Mouse (Mus musculus) T-helper 1 cell (primary cell): Measurements from ENCODE around the gene Crtc1.

Experiments
- in situ Hi-C: fragments of 300-600 bp; cut with MboI, MseI; formaldehyde crosslinking; loops from one replicate; pipeline ENCODE4 v1.15.1; 2025; ENCODE audit warnings: high pct_unique_total_duplicates

The Crtc1 gene

DNA sequence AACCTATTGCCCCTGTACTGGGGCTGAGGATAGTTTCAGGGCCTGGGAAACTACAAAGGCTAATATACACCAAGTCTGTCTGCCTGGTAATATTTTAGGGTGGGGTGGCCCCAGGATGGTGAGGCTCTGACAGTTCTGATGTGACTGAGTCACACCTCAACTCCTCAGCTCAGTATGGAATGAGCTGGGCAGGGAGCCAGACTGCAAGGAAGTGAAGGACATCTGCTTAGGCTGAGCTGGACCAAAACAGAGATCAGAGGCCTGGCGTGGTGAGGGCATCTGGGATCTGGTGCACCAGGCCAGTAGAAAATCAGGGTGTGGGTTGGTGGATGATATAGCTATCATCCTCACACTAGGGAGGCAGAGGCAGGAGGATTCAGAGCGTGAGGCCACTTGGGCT is 49.7 kb downstream of the Crtc1 start:
- in situ Hi-C loops = no loop called here

DNA sequence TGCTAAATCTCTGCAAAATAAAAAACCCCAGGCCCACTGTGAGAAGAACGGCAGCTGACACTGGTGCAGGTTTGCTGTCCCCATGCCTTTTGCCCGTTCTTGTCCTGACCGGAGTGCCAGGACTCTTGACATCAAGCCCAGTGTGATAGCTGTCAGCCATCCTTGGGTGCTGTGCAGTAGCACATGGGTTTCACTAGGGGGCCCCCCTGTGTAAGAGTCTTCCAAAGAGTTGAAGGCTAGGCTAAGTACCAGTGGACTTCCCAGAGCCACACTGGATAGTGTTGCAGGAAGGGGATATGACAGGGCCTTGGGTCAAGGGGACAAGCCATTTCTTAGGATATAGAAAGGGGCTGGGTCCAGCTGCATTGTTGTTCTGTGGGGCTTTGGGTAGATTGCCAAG is 56.1 kb downstream of the Crtc1 start:
- in situ Hi-C loops = no loop called here

DNA sequence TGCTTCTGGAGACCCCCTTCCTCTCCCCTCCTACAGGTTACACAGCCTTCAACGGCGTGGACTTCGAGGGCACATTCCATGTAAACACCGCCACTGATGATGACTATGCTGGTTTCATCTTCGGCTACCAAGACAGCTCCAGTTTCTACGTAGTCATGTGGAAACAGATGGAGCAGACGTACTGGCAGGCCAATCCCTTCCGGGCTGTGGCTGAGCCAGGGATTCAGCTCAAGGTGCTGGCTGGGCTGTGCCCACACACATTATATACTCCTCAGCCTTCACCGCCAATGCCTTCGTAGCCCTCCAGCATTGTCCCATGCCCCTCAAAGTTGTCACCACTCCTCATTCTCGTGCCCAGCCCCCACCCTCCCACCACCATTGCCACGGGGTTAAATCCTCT is 59.3 kb downstream of the Crtc1 start:
- in situ Hi-C loops = no loop called here

DNA sequence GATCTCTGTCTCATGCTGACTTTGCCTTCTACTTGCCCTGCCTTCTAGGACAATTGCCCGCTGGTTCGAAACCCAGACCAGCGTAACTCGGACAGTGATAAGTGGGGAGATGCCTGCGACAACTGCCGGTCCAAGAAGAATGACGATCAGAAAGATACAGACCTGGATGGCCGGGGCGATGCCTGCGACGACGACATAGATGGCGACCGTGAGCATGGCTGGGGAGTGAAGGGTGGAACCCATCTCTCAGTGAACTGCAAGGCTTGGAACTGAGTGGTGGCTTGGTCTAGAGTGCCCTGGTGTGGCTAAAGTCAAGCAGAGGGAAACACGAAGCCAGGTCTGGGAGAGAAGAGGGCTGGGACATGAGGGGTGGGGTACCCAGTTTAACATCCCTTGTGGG is 62.3 kb downstream of the Crtc1 start:
- in situ Hi-C loops = no loop called here

DNA sequence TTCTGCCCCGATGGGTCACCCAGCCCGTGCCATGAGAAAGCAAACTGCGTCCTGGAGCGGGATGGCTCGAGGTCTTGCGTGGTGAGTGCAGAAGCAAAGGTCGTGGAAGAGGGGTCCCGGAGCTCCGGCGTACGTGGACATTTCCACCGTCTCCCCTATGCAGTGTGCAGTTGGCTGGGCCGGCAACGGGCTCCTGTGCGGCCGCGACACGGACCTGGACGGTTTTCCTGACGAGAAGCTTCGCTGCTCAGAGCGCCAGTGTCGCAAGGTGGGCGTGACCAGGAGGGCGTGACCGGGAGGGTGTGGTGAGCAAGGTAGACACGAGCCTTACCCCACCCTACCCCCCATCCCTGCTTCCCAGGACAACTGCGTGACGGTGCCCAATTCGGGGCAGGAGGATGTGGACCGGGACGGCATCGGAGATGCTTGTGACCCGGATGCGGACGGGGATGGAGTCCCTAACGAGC is 63.1 kb downstream of the Crtc1 start:
- in situ Hi-C loops = no loop called here

DNA sequence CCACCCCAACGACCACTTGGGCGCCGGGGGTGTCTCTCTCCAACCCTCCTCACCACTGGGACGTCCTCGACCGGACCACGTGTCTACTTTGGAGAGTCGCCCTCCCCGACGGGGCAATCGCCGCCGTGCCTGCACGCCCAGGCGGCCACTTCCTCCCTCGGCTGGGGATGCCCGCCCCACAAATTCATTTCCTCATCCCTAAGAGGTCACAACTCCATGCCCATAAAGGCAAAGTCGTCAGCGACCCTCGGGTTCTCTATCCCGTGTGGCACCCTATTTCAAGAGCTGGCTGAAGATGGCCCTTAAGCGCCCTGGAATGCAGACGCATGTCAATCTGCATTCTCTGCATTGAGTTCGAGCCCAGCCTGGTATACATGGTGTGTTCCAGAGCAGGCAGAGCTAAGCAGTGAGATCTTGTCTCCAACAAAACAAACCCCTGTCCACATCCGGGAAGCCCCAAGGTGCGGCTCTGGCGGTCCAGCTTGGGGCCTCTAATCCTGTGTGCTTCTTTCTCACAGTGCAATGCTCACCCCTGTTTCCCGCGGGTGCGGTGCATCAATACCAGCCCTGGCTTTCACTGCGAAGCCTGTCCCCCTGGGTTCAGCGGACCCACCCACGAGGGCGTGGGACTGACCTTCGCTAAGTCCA is 64.0 kb downstream of the Crtc1 start:
- in situ Hi-C loops = no loop called here

DNA sequence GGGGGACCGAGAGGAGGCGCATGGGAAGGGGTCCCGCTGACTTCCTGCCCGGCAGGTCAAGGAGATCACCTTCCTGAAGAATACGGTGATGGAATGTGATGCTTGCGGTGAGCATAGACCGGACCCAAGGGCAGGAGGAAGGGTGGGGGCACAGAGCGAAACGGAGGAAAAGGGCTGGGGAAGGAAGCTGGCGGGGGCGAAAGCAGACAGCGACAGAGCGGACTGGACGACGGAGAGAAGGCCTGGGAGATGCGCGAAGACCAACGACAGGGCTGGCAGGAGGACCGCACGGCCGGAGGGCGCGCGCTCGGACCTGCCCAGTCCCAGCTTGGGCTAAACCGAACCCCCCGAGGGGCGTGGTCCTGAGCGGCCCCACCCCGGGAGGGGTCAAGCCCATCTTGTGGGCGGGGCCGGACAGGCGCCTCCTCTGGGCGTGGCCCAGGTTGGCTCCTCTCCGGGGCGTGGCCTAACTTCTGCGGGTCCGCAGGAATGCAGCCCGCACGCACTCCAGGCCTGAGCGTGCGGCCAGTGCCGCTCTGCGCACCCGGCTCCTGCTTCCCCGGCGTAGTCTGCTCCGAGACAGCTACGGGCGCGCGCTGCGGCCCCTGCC is 65.0 kb downstream of the Crtc1 start:
- in situ Hi-C loops = no loop called here

DNA sequence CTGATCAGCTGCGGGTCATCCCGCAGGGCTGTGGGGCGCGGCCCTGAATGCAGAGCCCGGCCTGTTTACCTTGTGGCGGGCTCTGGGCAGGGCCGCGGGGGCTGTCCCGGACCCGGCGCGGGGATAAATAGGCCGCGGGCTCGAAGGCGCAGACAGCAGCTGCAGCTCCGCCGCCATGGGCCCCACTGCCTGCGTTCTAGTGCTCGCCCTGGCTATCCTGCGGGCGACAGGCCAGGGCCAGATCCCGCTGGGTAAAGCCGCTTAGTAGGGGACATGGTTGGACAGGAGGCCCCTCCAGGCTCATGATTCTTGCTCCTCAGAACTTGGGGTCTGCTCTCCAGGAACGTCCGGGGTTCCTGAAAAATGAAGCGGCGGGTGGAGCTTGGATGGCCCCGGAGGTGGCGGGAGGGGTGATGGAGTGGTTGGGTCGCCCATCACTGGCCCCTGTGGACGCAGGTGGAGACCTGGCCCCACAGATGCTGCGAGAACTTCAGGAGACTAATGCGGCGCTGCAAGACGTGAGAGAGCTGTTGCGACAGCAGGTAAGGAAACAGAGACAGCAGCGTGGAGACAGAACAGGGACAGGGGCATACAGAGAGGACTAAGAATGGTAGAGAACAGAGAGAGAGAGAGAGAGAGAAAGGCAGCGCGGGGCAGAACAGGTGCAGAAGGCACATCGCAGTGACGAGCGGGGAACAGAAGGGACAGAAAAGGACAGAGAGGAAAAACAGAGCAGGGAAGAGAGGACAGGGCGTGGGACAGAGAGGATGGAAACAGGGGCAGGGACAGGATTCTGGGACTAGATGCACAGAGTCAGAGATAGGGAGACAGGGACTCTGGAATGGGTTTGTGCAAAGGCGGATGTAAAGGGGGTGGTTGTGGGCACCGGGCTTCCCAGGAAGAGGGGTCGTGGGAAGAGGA is 65.7 kb downstream of the Crtc1 start, which contains the start of gene Comp:
Gene Comp, plus strand, starts transcription at position 162 of the 921 bp plus-strand sequence.
- in situ Hi-C loops = no loop called here

DNA sequence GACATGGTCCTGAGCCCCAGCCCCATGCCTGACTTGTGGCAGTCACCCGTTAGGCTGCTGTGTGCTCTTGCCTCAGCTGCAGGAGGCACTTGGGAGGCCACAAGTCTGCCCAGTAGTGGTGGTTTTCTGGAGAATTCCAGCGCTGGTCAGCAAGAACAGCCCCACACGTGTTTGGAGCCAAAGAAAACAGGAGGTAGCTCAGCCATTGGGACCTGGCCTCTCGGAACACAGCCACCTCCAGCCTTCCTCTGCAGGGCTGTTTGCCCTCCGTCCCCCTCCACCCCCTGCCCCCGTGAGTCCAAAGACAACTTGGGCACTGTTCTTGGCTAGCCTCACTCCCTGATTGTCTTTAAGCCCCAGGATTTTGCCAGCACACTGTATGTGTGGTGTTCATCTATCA is 67.4 kb downstream of the Crtc1 start:
- in situ Hi-C loops = no loop called here

DNA sequence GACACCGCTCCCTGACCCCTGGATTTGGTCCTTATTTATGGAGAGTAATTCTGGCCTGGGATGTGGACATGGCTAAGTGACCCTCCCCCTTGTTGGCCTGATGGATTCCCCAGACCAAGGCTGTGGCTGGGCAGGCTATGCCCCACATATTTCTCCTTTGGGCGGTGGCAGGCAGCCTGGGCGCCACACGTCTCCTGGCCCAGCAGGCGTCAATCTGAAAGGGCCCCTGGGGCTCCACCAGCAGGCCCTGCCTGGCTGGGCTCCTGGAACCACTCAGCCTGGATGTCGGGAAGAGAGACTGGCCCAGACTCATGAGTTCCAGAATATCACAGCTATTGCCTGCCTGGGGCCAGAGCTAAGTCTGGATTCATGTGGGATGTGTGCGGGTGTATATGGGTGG is 68.9 kb downstream of the Crtc1 start:
- in situ Hi-C loops = no loop called here

DNA sequence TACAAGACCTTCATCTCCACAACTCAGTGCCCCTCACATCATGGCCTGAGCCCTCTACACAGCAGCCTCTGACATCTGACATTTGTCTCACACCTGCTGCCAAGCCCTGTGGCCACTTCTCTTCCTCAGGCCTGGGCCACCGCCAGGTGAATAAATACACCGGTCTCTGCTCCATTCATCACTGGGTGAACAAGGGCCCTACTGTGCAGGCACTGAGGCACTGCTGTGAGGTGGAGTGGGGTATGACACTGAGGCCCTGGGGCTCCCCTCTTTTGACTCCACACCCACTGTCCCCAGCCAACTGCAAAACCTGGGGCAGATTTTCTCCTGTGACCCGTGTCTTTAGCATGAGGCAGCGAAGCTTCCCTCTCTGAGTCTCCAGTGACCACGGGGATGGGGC is 72.8 kb downstream of the Crtc1 start:
- in situ Hi-C loops = no loop called here

DNA sequence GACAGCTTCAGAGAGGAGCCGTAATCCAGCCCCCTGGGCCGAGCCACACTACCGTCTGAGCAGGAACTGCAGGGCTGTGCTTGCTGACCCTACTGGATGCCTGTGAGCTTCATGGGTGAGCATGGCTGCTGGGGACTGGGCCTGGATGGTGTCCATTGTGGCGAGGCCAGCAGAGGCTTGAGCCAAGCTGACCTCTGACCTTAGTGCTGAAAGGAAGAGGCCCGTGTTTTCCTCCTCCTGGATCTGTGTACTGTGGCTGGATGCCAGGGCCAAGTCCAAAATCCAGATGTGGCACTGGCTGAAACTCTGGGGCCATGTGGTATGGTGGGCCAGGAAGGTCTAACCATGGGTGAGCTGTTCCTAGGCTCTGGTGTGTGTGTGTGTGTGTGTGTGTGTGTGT is 75.3 kb downstream of the Crtc1 start:
- in situ Hi-C loops = no loop called here

DNA sequence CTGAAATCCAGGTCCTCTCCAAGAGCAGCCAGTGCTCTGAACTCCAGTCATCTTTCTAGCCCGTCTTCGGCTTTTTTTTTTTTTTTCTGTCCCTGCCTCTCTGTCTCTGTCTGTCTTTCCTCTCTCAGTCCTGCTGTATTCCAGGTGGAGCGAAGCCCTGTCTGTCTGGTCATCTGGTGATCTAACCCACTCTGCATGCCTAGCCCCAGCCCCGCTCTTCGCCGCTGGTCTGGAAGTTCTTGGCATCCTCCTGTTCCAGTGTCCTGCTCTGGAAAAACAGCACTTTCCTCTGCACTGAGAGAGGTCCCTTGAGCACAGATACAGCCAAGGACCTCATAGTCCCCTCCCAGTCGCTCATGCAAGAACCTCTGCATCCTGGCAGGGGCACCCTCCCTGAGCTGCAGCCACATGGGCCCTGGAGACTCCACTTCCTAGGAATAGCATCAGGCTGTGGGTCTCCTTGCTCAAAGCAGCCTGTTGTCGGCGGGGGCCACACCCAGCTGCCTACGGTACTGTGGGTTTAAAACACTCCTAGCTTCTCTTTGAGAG is 77.8 kb downstream of the Crtc1 start:
- in situ Hi-C loops = no loop called here

DNA sequence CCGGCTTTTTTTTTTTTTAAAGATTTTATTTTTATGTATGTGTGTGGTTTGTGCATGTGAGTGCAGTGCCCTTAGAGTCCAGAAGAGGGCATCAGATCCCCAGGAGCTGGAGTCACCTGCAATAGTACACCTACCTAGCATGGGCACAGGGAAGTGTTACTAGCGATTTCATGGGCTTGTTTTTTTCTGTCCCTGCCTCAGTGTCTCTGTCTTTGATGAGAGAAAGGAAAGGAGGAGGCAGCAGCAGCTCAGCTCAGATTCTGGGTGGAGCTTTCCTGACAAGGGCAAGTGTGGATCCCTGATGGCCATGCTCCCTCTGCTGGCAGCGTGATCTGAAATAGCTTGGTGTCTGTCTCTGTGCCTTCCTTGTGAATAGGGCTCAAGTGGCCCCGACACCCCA is 78.6 kb downstream of the Crtc1 start:
- in situ Hi-C loops = no loop called here

DNA sequence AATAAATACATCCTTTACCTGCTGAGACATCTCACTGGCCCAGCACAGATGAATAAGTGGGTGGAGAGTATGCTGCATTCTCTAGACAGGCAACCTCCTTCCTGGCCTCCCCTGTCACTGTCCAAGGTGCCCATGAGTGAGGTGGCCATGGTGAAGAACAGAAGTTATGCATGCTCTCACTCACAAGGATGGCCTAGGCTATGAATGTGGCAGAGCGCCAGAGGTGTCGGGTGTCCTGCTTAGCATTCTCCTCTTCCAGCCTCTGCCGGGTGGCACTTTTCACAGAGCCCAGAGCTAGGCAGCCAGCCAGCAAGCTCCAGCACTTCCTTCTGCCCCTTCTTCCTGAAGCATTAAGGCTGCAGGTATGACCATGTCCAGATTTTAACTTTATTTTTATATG is 80.0 kb downstream of the Crtc1 start:
- in situ Hi-C loops = no loop called here

DNA sequence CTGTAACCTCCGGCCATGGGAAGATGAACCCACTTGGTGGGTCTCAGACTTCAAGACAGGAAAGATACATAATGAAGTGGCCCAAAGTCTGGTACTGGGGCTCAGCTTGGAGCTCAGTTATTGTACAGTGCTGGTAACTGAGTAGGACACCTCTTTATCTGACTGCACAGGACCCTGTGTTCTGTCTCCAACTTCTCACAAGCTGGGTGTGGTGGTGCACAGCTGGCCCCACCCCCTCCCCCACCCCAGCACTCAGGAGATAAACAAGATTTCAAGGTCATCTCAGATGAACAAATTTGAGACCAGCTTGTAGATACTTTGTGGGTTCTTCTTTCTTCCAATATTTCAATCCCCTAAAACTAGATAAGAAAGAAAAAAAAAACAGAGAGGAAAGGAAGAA is 83.3 kb downstream of the Crtc1 start:
- in situ Hi-C loops = no loop called here

DNA sequence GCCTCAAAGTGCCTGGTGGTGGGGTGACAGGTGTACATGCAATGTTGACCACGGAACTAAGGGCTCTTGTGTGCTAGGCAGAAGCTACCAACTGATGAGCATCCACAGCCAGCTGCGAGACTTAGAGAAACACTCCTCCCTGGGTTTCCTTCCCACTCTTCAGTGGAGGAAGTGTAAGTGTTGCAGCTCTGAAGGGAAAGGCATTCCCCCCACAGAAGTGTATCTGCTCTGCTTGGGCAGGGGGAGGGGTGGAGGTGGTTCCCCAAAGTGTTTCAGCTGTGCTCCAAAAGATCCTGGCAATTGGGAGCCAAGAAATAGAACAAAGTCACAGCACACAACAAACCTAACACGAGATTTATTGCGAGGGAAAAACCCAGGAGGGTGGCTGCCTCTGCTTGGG is 85.4 kb downstream of the Crtc1 start:
- in situ Hi-C loops = no loop called here

DNA sequence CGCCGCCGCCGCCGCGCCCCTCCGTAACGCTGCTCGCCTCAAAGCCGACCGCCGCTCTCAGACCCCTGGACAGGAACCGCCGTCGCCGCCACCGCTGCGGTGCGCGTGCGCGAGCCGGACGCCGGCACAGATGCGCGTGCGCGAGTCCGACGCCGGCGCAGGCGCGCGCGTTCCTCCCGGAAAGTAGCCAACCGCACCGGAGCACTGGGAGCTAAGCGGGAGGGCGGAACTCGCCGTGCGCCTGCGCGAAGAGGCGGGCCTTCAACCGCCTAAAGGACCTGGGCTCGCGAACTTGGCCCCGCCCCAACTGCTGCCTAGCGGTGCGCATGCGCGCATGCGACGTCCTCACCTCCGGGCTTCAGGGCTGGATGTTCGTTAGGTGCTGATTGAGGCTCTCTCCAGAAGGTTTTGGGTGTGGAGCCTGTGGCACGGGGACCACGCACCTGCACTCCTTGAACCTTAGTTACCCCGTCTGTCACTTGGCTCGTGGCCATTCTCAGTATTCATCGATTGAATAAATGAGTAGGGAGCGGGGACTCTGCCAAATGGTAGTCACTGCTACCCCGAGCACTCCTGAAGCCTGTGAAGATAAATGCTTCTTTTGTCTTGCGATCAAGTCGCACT is 86.1 kb downstream of the Crtc1 start, which contains the start of gene Upf1:
Gene Upf1, minus strand, starts transcription at position 85 of the 624 bp plus-strand sequence.
- in situ Hi-C loops = no loop called here

DNA sequence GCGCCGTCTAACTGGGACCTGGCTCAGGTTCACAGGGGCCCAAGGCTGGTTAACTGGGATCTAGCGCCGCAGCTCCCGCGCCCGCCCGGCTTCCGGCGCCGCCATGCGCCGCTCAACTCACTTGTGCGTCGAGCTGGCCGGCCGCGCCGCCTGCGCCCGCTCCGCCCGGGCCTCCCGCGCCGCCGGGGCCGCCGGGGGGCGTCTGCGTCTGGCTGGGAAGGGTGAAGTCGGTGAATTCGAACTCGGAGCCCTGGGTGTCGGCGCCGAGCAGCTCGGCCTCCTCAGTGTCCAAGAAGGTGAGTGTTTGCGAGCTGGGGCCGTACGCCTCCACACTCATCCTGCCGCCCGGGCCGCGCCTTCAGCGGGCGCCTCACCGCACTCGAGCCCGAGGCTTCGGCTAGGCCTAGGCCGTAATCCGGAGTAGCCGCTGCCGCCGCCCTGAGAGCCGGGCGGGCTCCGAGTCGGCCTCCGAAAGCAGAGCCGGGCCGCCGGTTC is 86.7 kb downstream of the Crtc1 start:
- in situ Hi-C loops = no loop called here

DNA sequence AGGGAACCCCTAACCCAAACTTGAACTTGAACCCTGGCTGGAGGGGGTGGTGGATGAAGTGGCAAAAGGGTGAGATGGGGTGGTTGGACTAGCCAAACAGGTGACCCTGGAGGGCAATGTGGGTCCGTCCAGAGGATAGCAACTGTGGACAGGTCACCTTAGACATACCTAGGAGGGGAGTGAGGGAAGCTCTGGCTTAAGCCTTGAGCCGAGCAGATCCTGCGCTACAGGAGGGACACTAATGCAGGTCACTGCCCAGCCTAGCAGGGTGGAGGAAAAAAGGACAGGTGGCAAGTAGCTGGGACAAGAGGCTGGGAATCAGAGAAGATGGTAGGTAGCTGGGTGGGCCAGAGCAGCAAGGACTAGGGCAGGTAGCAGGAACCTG is 87.4 kb downstream of the Crtc1 start:
- in situ Hi-C loops = no loop called here
